Mouse (Mus musculus): ENCODE results near the gene Endog. TPM values are rescaled to one million over a fixed set of nuclear protein-coding genes. Genes with fewer than 3 reads are reported as not detected.

The Endog gene
- polyA plus RNA-seq, 1 experiment from 2014 or later = 18.3 TPM

DNA sequence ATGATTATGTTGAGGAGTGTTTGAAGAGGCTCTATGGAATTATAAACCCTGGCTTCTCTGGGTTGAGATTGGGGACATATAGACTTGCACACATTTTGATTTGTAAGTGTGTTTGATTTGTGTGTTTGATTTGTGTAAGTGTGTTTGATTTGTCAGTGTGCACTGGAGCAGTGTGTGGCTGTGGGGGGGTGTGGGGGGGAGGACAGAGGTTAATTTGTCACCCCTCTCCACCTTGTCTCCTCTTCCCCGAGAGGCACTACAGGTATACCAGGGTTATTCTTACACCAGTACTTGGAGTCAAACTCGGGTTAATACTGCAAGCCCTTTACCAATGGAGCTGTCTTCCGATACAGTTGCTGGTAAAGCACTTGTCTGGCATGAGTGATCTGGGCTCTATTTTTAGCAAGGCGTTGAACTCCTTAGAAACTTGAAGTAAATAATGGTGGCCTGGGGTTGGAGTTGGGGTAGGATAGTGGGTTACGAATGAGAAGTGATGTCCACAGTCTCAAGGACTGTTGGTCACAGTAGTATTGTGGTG, 29.2 kb downstream of the Endog start:
- H3K4me1 ChIP-seq = peaks cover 6% of the 10 kb centered on the region
- 86% methylated on average over 5 of the region's 5 CpGs for WGBS

DNA sequence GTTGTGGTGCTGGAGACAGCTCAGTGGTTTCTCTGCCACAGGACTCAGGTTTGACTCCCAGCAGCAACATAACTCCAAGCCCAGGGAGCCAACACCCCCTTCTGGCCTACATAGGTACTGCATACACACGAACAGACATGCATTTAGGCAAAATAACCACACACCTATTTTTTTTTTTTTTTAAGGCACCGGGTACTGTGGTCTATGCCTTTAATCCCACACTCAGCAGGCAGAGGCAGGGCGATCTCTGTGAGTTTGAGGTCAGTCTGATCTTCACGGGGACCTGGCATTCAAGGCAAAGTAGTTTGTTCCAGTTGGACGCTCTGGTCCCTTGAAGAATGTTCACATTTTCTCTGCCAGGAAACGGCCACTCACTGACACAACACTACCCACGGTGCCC, 32.1 kb downstream of the Endog start:
- no peak overlapping the region for H3K4me3 ChIP-seq
- 80% methylated on average over 7 of the region's 7 CpGs for WGBS
- peak; percentile 36 for DNase-seq (ENCODE audit: low spot score)

More for the DNA sequence above, 29.2 kb downstream of the Endog start:
- no peak for DNase-seq (ENCODE audit: low spot score)
- Histone ChIP-seq H3K27me3 (replicated peaks; ENCODE audit: low read depth, poor library complexity, severe bottlenecking) (no peaks in the 10 kb centered on the region), H3K4me3 (no peak overlapping the region), H3K9me3 (no peaks in the 10 kb centered on the region), H3K36me3 (replicated peaks) (no peaks in the 10 kb centered on the region), H3K27ac (replicated peaks) (no peak overlapping the region)

DNA sequence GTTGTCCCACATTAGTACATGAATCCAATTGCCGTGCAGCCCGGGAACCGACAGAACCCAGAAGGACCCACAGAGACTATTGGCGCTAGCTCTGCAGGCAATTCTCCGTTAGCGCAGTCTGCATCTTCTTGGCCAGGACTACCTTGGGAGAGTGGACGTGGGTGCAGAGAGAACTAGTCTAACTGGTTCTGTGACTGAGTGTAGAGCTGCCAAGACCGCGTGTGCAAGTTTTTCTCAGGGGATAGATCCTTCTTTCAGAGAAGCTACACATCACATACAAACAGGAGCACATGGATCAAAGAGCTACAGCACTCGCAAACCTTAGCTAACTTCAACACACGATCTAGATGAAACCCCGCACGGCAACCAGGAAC, 33.9 kb downstream of the Endog start:
- Histone ChIP-seq H3K4me3 (peak overlapping the region; percentile 81), H3K27me3 (replicated peaks; ENCODE audit: low read depth, poor library complexity, severe bottlenecking) (no peaks in the 10 kb centered on the region), H3K36me3 (replicated peaks) (no peaks in the 10 kb centered on the region), H3K4me1 (peaks cover 19% of the 10 kb centered on the region), H3K27ac (replicated peaks) (peak overlapping the region; percentile 77), H3K9me3 (no peaks in the 10 kb centered on the region)
- WGBS = 4% methylated on average over 13 of the region's 13 CpGs
- no peak for DNase-seq (ENCODE audit: low spot score)

More for the DNA sequence above, 32.1 kb downstream of the Endog start:
- H3K4me1 ChIP-seq = peaks cover 19% of the 10 kb centered on the region
- no peaks in the 10 kb centered on the region for H3K36me3 ChIP-seq (replicated peaks)
- H3K9me3 ChIP-seq = no peaks in the 10 kb centered on the region
- H3K27ac ChIP-seq (replicated peaks) = no peak overlapping the region
- H3K27me3 ChIP-seq (replicated peaks; ENCODE audit: low read depth, poor library complexity, severe bottlenecking) = no peaks in the 10 kb centered on the region

DNA sequence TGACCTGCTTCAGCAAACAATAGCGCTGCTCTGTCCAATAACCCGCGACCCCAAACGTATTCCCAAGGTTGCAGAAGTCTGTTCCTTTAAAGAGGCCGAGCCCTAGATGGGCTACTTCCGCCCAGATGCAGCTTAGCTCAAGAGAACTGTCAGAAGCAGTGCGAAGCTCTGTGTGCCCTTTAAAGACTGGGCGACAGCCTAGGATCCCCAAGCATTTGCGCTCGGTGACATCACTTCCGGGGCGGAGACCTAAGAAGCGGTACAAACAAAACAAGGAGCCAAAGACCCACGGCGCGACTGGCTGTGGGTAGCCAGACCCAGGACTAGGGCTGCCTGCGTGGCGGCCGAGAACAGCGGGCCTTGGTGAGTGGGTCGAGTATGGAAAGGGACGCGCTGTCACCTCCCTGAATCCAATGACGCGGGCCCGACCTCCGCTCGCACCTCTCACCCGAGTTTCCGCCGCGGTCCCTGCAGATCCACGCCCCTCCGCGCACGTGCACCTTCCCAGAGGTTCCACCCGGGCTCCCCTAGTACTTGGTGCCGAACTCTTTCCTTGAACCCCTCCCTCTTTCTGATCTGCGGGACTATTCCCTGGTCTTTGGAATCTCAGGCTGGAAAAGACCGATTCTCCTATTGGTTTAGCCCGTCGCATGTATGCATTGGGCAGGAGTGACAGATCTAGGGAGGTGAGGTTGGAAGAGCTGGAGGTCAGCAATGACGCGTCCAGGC, 34.5 kb downstream of the Endog start, which contains the start of gene Kyat1:
TSS of gene Kyat1 (minus strand) at position 219 of the 729 bp plus-strand sequence.
- Histone ChIP-seq H3K9me3 (no peaks in the 10 kb centered on the region), H3K27me3 (replicated peaks; ENCODE audit: low read depth, poor library complexity, severe bottlenecking) (no peaks in the 10 kb centered on the region), H3K27ac (replicated peaks) (peak within 1 kb of the TSS; percentile 77), H3K4me3 (peak within 1 kb of the TSS; percentile 81), H3K36me3 (replicated peaks) (no peaks in the 10 kb centered on the region), H3K4me1 (peaks cover 19% of the 10 kb centered on the region)
- WGBS = under 1% methylated on average over 44 of the region's 44 CpGs
- peak; percentile 91 for DNase-seq (ENCODE audit: low spot score)

DNA sequence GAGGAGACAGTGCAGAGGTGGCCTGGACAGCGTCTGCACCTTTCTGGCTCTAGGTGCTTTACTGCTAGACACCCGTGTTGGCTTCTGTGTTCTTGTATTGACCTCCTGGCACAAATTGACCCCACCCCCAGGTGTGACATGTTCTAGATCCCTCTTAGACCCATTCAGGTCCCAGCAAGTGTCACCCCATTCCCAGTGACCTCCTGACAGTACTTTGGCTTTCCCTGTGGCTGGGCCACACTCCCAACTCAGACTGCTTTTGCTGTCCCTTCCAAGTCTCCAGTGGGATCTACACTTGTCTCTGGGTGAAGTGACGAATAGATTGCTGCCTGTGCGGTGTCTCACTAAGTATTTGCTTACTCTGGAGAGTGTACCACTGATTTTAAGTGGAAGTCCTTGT, 36.1 kb downstream of the Endog start:
- Histone ChIP-seq H3K27ac (replicated peaks) (no peak overlapping the region), H3K9me3 (no peaks in the 10 kb centered on the region), H3K36me3 (replicated peaks) (no peaks in the 10 kb centered on the region), H3K27me3 (replicated peaks; ENCODE audit: low read depth, poor library complexity, severe bottlenecking) (no peaks in the 10 kb centered on the region), H3K4me1 (peaks cover 19% of the 10 kb centered on the region), H3K4me3 (no peak overlapping the region)
- DNase-seq (ENCODE audit: low spot score) = no peak
- WGBS = 83% methylated on average over 4 of the region's 4 CpGs

DNA sequence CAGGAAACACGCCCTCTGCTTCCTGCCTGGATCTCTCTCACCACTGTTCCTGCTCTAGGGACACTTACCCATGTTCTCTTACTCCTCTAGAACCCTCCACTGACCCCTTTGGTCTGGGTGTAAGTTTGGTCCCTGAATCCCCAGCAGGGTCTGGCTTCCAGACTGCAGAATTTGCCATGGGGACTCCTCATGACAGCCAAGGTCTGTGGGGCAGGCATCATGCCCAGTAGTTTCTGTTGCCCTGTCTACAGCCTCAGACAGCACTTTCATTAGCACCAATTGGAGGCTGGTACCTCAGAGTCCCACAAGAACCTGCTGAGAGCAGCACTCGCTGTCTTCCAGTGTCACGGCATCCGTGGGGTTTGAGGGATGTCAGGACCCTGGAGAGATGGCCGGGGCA, 36.6 kb downstream of the Endog start:
- Histone ChIP-seq H3K4me1 (peaks cover 19% of the 10 kb centered on the region), H3K36me3 (replicated peaks) (no peaks in the 10 kb centered on the region), H3K4me3 (no peak overlapping the region), H3K27me3 (replicated peaks; ENCODE audit: low read depth, poor library complexity, severe bottlenecking) (no peaks in the 10 kb centered on the region), H3K27ac (replicated peaks) (no peak overlapping the region), H3K9me3 (no peaks in the 10 kb centered on the region)
- no peak for DNase-seq (ENCODE audit: low spot score)
- 69% methylated on average over 5 of the region's 5 CpGs for WGBS

DNA sequence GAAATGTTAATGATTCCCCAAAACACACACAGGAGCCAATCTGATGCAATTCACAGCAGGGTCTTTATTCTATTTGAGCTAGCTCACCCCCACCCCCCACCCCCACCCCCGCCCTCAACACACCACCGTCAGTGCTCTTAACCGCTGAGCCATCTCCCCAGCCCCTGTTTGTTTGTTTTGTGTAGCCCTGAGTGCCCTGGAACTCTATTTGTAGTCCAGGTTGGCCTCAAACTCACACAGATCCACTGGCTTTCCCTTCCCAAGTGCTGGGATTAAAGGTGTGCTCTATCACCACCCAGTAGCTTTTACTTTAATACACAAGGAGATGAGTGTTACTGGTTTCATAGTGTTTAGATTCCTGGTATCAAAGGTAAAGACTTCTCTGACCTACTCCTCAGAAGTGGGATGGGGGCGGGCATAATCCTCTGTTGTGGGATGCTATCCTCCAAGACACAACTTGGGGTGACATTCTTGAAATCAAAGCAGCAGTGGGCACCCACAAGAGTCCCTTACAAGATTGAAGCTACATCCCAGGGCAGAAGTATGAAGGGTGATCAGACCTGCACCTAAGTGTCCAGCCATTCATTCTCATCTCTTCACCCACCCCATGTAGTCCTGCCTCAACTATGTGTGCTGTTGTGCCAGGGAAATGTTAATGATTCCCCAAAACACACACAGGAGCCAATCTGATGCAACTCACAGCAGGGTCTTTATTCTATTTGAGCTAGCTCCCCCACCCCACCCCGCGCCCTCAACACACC, 40.3 kb downstream of the Endog start:
- Histone ChIP-seq H3K27me3 (replicated peaks; ENCODE audit: low read depth, poor library complexity, severe bottlenecking) (no peaks in the 10 kb centered on the region), H3K4me3 (no peak overlapping the region), H3K9me3 (no peaks in the 10 kb centered on the region), H3K4me1 (peaks cover 9% of the 10 kb centered on the region), H3K36me3 (replicated peaks) (no peaks in the 10 kb centered on the region), H3K27ac (replicated peaks) (no peak overlapping the region)
- 67% methylated on average over 6 of the region's 6 CpGs for WGBS
- DNase-seq (ENCODE audit: low spot score) = no peak

DNA sequence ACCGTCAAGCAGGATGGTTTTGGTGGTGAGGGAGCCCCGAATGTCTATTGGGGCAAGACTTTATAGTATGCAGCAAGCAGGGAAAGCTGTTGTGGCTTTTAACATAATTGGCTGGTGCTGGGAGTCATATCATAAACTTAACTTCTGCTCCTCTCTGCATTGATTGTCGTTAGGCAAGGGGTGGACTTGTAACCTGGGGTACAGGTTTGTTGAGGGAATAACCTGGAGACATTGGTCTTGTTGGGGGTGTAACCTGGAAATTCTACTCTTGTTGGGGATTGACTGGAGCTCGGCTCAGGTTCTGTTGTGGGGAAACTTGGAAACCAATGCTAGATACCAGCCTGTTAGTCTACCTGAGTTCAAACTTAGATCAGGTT, 40.9 kb downstream of the Endog start:
- no peaks in the 10 kb centered on the region for H3K36me3 ChIP-seq (replicated peaks)
- H3K27ac ChIP-seq (replicated peaks) = no peak overlapping the region
- H3K9me3 ChIP-seq = no peaks in the 10 kb centered on the region
- peaks cover 4% of the 10 kb centered on the region for H3K4me1 ChIP-seq
- no peak overlapping the region for H3K4me3 ChIP-seq
- no peaks in the 10 kb centered on the region for H3K27me3 ChIP-seq (replicated peaks; ENCODE audit: low read depth, poor library complexity, severe bottlenecking)
- DNase-seq (ENCODE audit: low spot score) = no peak
- WGBS = 83% methylated on average over 4 of the region's 4 CpGs

DNA sequence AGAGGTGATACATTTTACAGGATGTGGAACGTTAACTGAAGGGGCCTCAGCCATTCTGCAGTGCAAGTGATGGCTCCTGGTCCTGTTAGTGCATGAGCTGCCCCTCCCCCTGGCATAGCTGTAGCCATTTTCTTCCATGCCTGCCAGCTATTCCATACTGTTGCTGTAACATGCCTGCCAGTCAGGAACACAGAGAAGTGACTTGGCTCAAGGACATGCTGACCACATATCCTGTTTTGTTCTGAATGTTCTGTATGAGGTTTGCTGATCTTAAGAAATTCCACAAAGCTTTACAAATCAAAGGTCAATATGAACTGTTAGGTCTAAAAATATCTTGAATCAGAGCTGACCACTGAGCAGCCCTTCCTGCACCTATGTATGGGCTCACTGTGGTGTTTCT, 41.7 kb downstream of the Endog start:
- Histone ChIP-seq H3K9me3 (no peaks in the 10 kb centered on the region), H3K36me3 (replicated peaks) (no peaks in the 10 kb centered on the region), H3K27me3 (replicated peaks; ENCODE audit: low read depth, poor library complexity, severe bottlenecking) (no peaks in the 10 kb centered on the region), H3K27ac (replicated peaks) (no peak overlapping the region), H3K4me1 (peaks cover 2% of the 10 kb centered on the region), H3K4me3 (no peak overlapping the region)
- no peak for DNase-seq (ENCODE audit: low spot score)
- 80% methylated on average over 1 of the region's 1 CpGs for WGBS

DNA sequence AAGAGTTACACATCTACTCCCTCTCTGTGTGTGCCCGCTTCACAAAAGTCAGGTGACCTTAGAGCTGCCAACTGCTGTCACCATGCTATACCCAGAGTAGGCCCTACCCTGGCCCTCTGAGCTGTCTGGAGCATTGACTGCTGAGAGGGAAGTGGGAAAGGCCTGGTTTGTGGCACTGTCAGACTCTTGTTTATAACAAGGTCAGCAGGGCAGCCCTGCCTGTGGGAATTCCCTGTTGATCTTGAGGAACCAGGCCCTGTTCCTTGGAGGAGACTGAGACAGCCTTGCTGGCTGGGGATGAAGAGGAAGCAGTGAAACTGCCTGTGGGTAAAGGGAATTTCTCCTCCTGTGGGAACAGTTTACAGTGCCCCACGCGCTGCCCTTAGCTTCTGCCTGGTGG, 43.5 kb downstream of the Endog start:
- H3K27ac ChIP-seq (replicated peaks) = no peak overlapping the region
- H3K36me3 ChIP-seq (replicated peaks) = no peaks in the 10 kb centered on the region
- no peak overlapping the region for H3K4me3 ChIP-seq
- H3K9me3 ChIP-seq = no peaks in the 10 kb centered on the region
- peak; percentile 16 for DNase-seq (ENCODE audit: low spot score)
- no peaks in the 10 kb centered on the region for H3K27me3 ChIP-seq (replicated peaks; ENCODE audit: low read depth, poor library complexity, severe bottlenecking)
- WGBS = 92% methylated on average over 3 of the region's 3 CpGs
- H3K4me1 ChIP-seq = peaks cover 2% of the 10 kb centered on the region

DNA sequence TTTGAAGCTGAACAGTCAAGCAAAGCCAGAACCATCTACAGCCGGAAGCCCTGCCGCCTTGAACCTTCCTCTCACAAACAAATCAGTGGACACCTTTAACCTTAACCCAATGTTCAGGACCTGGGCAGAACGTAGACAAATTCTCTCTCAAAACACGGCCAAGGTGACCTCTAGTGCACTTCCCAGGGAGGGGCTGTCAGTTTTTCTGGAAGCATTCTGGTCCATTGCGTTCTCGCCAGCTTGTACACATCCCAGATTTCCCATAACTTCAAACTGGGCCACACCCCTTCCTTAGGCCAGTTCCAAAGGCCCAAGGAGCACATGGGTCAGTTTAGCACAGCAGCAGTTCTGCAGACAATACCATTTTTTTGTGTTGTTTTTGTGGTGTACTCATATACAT, 44.2 kb downstream of the Endog start:
- WGBS = 82% methylated on average over 6 of the region's 6 CpGs
- DNase-seq (ENCODE audit: low spot score) = no peak
- Histone ChIP-seq H3K4me1 (peaks cover 2% of the 10 kb centered on the region), H3K4me3 (no peak overlapping the region), H3K27ac (replicated peaks) (no peak overlapping the region), H3K27me3 (replicated peaks; ENCODE audit: low read depth, poor library complexity, severe bottlenecking) (no peaks in the 10 kb centered on the region), H3K36me3 (replicated peaks) (no peaks in the 10 kb centered on the region), H3K9me3 (no peaks in the 10 kb centered on the region)

DNA sequence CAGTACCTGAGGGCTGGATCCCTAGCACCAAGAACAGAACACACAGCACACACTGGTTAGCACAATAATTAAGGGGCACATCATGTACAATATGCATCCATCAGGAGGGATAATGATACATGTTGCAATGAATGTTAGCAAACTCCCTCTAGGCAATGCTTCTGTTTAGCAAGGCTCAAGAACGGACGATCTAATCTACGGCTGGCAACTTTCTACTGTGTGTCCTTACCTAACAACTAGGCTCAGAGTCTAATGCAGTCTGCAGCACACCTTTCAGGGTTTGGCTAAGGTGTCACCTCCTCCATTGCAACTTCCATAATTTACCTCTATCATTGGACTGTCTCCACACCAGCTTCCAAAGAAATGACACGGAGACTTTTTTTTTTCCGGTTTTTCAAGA, 45.0 kb downstream of the Endog start:
- Histone ChIP-seq H3K36me3 (replicated peaks) (no peaks in the 10 kb centered on the region), H3K9me3 (no peaks in the 10 kb centered on the region), H3K4me1 (peaks cover 2% of the 10 kb centered on the region), H3K4me3 (no peak overlapping the region), H3K27me3 (replicated peaks; ENCODE audit: low read depth, poor library complexity, severe bottlenecking) (no peaks in the 10 kb centered on the region), H3K27ac (replicated peaks) (no peak overlapping the region)
- 93% methylated on average over 5 of the region's 5 CpGs for WGBS
- DNase-seq (ENCODE audit: low spot score) = no peak
